Mouse (Mus musculus) stomach, postnatal 0 days (tissue): ENCODE measurements at regions not wholly inside any gene's neighbourhood (a gene's known extent, or its start where the extent isn't known, plus 50 kb on each side); places are given as distances from the start of the nearest gene placed in this dataset.
"Not testable (repeated sequence)": the region's sequence is repeated elsewhere in the genome, so short reads cannot be mapped to it uniquely, and the experiment has no call there.

Experiments used
- ATAC-seq: fragments of 200-750 bp; cut with Nextera tagmentation; 2 replicates; pipeline ENCODE4 v1.8.0; 2017; ENCODE audit not compliant: low FRiP score, low TSS enrichment
- DNase-seq: peaks from one replicate; pipeline ENCODE4 v3.0.0-alpha.2; 2016; ENCODE audit warnings: low spot score
- H3K27ac ChIP-seq: fragments of 300-500 bp; sonication (generic); replicated peaks from 2 replicates; pipeline ENCODE4 v1.5.1; 2014; ENCODE audit warnings: mild to moderate bottlenecking, control low read depth
- H3K27me3 ChIP-seq: fragments of 300-500 bp; sonication (generic); 2 replicates; pipeline ENCODE4 v1.6.1; 2014; ENCODE audit warnings: low read length; ENCODE audit not compliant: control insufficient read depth, insufficient read depth
- H3K36me3 ChIP-seq: fragments of 300-500 bp; sonication (generic); 2 replicates; pipeline ENCODE4 v1.6.1; 2014; ENCODE audit warnings: low read length, mixed read lengths; ENCODE audit not compliant: control insufficient read depth, insufficient read depth
- H3K4me1 ChIP-seq: fragments of 300-500 bp; sonication (generic); replicated peaks from 2 replicates; pipeline ENCODE4 v1.6.1; 2014; ENCODE audit warnings: antibody characterized with exemption; ENCODE audit not compliant: control insufficient read depth, insufficient read depth
- H3K4me2 ChIP-seq: fragments of 300-500 bp; sonication (generic); replicated peaks from 2 replicates; pipeline ENCODE4 v1.6.1; 2014; ENCODE audit warnings: low read depth, mild to moderate bottlenecking, control low read depth, moderate library complexity
- H3K4me3 ChIP-seq: fragments of 300-500 bp; sonication (generic); 2 replicates; pipeline ENCODE4 v1.5.1; 2014; ENCODE audit warnings: low read depth, low read length, control low read depth
- H3K9ac ChIP-seq: fragments of 300-500 bp; sonication (generic); 2 replicates; pipeline ENCODE4 v1.6.1; 2014; ENCODE audit warnings: mild to moderate bottlenecking, low read length, control low read depth, mixed read lengths
- H3K9me3 ChIP-seq: fragments of 300-500 bp; sonication (generic); 2 replicates; pipeline ENCODE4 v1.6.1; 2016; ENCODE audit warnings: low read length; ENCODE audit not compliant: control insufficient read depth
- CTCF ChIP-seq: IDR thresholded peaks from 2 replicates; pipeline ENCODE4 v1.5.1; 2016; ENCODE audit warnings: antibody characterized with exemption, low read depth, mild to moderate bottlenecking, moderate library complexity
- EP300 ChIP-seq: optimal IDR thresholded peaks from 2 replicates; pipeline ENCODE3; 2016; ENCODE audit warnings: antibody characterized with exemption
- WGBS: fragments of 180-500 bp; shearing (Covaris S2); extraction: QIAGEN DNeasy Blood & Tissue Kit; methylation state at CpG from one replicate; pipeline ENCODE4 v1.1.7; 2014; 5-methylcytosine and 5-hydroxymethylcytosine counted together

GRCm38 (mm10) chr15:15082577-15083128, 1645.9 kb upstream of the Cdh9 start:
- H3K27ac ChIP-seq: no peak overlapping the region
- no peak overlapping the region for H3K9ac ChIP-seq
- H3K4me1 ChIP-seq: no peaks in the 10 kb centered on the region
- no peaks in the 10 kb centered on the region for H3K27me3 ChIP-seq
- no peak overlapping the region for H3K4me3 ChIP-seq
- no peaks in the 10 kb centered on the region for H3K36me3 ChIP-seq
- H3K9me3 ChIP-seq: no peaks in the 10 kb centered on the region
- WGBS: 75% methylated on average over 7 of the region's 7 CpGs
- no peak overlapping the region for H3K4me2 ChIP-seq
- TF ChIP-seq EP300 (no peak), CTCF (no peak)
- ATAC-seq (no peak), DNase-seq (no peak)

GRCm38 (mm10) chr15:15088696-15089095, 1639.9 kb upstream of the Cdh9 start:
- not testable (repeated sequence) for H3K9me3 ChIP-seq, H3K4me3 ChIP-seq, H3K4me2 ChIP-seq, DNase-seq, H3K27me3 ChIP-seq, ATAC-seq, H3K36me3 ChIP-seq, H3K4me1 ChIP-seq, H3K9ac ChIP-seq, H3K27ac ChIP-seq
- 77% methylated on average over 9 of the region's 9 CpGs for WGBS

DNA sequence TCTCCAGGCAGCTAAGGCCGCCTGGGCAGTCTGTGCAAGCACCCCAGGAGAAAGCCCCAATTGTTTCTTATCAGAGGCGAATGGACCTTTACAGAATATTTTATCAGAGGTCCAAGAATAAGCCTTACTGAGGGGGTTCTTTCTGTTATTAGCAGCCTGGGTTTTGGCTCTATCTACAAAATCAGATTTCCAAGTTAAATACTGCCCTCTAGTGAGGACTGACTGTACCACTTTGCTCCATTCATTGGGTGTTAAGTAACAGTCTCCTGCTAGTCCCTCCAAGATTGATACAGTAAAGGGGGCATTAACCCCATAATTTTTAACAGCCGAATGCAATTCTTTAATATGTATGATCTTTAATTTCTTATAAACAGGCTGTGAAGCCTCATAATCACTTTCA, 1638.8 kb upstream of the Cdh9 start:
- H3K4me1 ChIP-seq, H3K4me2 ChIP-seq, ATAC-seq, H3K4me3 ChIP-seq, H3K36me3 ChIP-seq, H3K27ac ChIP-seq, H3K9me3 ChIP-seq, H3K27me3 ChIP-seq, DNase-seq, H3K9ac ChIP-seq: not testable (repeated sequence)
- peak; percentile 43 for TF ChIP-seq CTCF
- 82% methylated on average over 3 of the region's 3 CpGs for WGBS

GRCm38 (mm10) chr15:15091531-15092290, 1636.8 kb upstream of the Cdh9 start:
- no peak overlapping the region for H3K9ac ChIP-seq
- no peak for DNase-seq
- no peaks in the 10 kb centered on the region for H3K27me3 ChIP-seq
- TF ChIP-seq EP300: no peak
- TF ChIP-seq CTCF: no peak
- H3K9me3 ChIP-seq: no peaks in the 10 kb centered on the region
- no peak overlapping the region for H3K27ac ChIP-seq
- no peaks in the 10 kb centered on the region for H3K4me1 ChIP-seq
- no peak overlapping the region for H3K4me2 ChIP-seq
- H3K36me3 ChIP-seq: no peaks in the 10 kb centered on the region
- no peak for ATAC-seq
- 62% methylated on average over 2 of the region's 2 CpGs for WGBS
- H3K4me3 ChIP-seq: no peak overlapping the region

DNA sequence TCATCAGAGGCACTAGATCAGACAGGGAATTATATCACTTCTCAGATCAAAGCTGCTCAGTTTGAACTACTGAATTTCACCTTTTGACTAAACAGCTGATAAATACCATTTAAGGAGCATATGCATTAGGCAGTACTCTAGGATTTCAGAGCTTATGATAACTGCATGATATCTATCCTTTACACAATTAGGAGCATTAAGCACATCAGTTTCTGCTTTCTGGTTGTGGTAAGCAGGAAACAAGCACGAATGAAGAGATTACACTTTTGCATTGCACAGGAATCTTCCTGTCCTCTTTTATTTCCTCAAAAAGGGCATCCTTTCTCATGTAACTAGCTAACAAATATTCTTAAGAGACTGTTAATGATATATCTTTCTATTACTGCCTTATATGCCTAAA, 1631.2 kb upstream of the Cdh9 start:
- Histone ChIP-seq H3K36me3 (no peaks in the 10 kb centered on the region), H3K27ac (no peak overlapping the region), H3K4me1 (no peaks in the 10 kb centered on the region), H3K27me3 (no peaks in the 10 kb centered on the region), H3K9me3 (no peaks in the 10 kb centered on the region), H3K4me2 (no peak overlapping the region), H3K9ac (no peak overlapping the region), H3K4me3 (no peak overlapping the region)
- no peak for TF ChIP-seq CTCF
- TF ChIP-seq EP300: no peak
- no peak for DNase-seq
- no peak for ATAC-seq
- whole genome bisulfite sequencing: 57% methylated on average over 1 of the region's 1 CpGs

- Histone ChIP-seq H3K4me2 (no peak overlapping the region), H3K36me3 (no peaks in the 10 kb centered on the region), H3K27me3 (no peaks in the 10 kb centered on the region), H3K9ac (no peak overlapping the region), H3K27ac (no peak overlapping the region), H3K4me1 (no peaks in the 10 kb centered on the region), H3K9me3 (no peaks in the 10 kb centered on the region), H3K4me3 (no peak overlapping the region)
- TF ChIP-seq EP300 (no peak), CTCF (no peak)
- ATAC-seq (no peak), DNase-seq (no peak)
- WGBS: 63% methylated on average over 1 of the region's 1 CpGs
These were observed 1626.4 kb upstream of the Cdh9 start for GRCm38 (mm10) chr15:15102185-15102584.
